Mouse (Mus musculus) CH12.LX (cell line): ENCODE results near the gene Ccdc167. TPM values are rescaled to one million over a fixed set of nuclear protein-coding genes. Genes with fewer than 3 reads are reported as not detected.

Source experiments
- DNase-seq: peaks from one replicate; pipeline ENCODE4 v3.0.0-alpha.2; 2013; ENCODE audit errors: extremely low read depth
- H3K27ac ChIP-seq: 2 replicates; pipeline ENCODE4 v1.5.1; 2012; ENCODE audit warnings: low read depth, mild to moderate bottlenecking, control low read depth, moderate library complexity; ENCODE audit not compliant: insufficient read depth
- H3K27me3 ChIP-seq: replicated peaks from 2 replicates; pipeline ENCODE3; 2012; ENCODE audit warnings: inconsistent platforms
- H3K36me3 ChIP-seq, 2 experiments: replicated peaks in 1 of 2; 2 replicates each; pipeline versions ENCODE3 to v1.6.1; 2012; ENCODE audit warnings: inconsistent platforms in 1 of 2, low read length in 1 of 2, mild to moderate bottlenecking in 1 of 2, mixed read lengths in 1 of 2, moderate library complexity in 1 of 2; ENCODE audit not compliant: control insufficient read depth in 1 of 2, insufficient read depth in 1 of 2
- H3K4me1 ChIP-seq, 2 experiments: 2 replicates each; pipeline ENCODE4 v1.6.1; 2012; ENCODE audit warnings: inconsistent platforms in 1 of 2, moderate library complexity in 1 of 2; ENCODE audit not compliant: insufficient read depth in 2 of 2, control insufficient read depth in 1 of 2
- H3K4me2 ChIP-seq: 2 replicates; pipeline ENCODE4 v1.6.1; 2012; ENCODE audit warnings: low read depth, mild to moderate bottlenecking, control low read depth; ENCODE audit not compliant: poor library complexity, insufficient read depth, severe bottlenecking
- H3K4me3 ChIP-seq, 3 experiments: fragments of 150-350 bp in 1 of 3; sonication (generic) in 1 of 3; replicated peaks in 1 of 3; 2 replicates each; pipeline versions ENCODE3 to v1.5.1; 2011 to 2012; ENCODE audit warnings: low read depth in 2 of 3, low read length in 2 of 3, mild to moderate bottlenecking in 2 of 3, moderate library complexity in 2 of 3, control low read depth in 1 of 3, improper control_type of control experiment in 1 of 3, inconsistent platforms in 1 of 3, mixed read lengths in 1 of 3; ENCODE audit not compliant: poor library complexity in 1 of 3
- H3K79me2 ChIP-seq: replicated peaks from 2 replicates; pipeline ENCODE4 v1.6.1; 2012; ENCODE audit warnings: mild to moderate bottlenecking, moderate library complexity; ENCODE audit not compliant: control insufficient read depth, poor library complexity, insufficient read depth, severe bottlenecking; ENCODE audit errors: extremely low read depth
- H3K9ac ChIP-seq: 2 replicates; pipeline ENCODE4 v1.6.1; 2012; ENCODE audit warnings: low read depth, mild to moderate bottlenecking, control low read depth, moderate library complexity; ENCODE audit not compliant: insufficient read depth
- H3K9me3 ChIP-seq: replicated peaks from 2 replicates; pipeline ENCODE3; 2012; ENCODE audit warnings: low read length, inconsistent platforms, mixed read lengths
- CTCF ChIP-seq, 2 experiments: IDR thresholded peaks in 1 of 2; conservative IDR thresholded peaks in 1 of 2; 2 replicates each; pipeline ENCODE4 v1.5.1; 2011 to 2012; ENCODE audit warnings: low read depth in 2 of 2, low read length in 2 of 2, improper control_type of control experiment in 1 of 2, inconsistent platforms in 1 of 2, mild to moderate bottlenecking in 1 of 2, moderate library complexity in 1 of 2
- EP300 ChIP-seq: IDR thresholded peaks from 2 replicates; pipeline ENCODE4 v1.6.1; 2011; ENCODE audit warnings: low read length, improper control_type of control experiment
- JUND ChIP-seq: conservative IDR thresholded peaks from 2 replicates; pipeline ENCODE4 v1.6.1; 2011; ENCODE audit warnings: low read depth, low read length, improper control_type of control experiment
- KAT2A ChIP-seq: IDR thresholded peaks from 2 replicates; pipeline ENCODE4 v1.6.1; 2012; ENCODE audit warnings: low read length, improper control_type of control experiment, inconsistent platforms; ENCODE audit not compliant: insufficient replicate concordance
- MAFK ChIP-seq: IDR thresholded peaks from 2 replicates; pipeline ENCODE4 v1.6.1; 2011; ENCODE audit warnings: low read length, improper control_type of control experiment; ENCODE audit not compliant: insufficient replicate concordance
- MAX ChIP-seq: IDR thresholded peaks from 2 replicates; pipeline ENCODE4 v1.6.1; 2011; ENCODE audit warnings: low read length, improper control_type of control experiment
- MXI1 ChIP-seq: IDR thresholded peaks from 2 replicates; pipeline ENCODE4 v1.6.1; 2011; ENCODE audit warnings: mild to moderate bottlenecking, low read depth, low read length, improper control_type of control experiment
- NELFE ChIP-seq: IDR thresholded peaks from 2 replicates; pipeline ENCODE4 v1.6.1; 2011; ENCODE audit warnings: low read depth, low read length, improper control_type of control experiment
- NRF1 ChIP-seq: IDR thresholded peaks from 2 replicates; pipeline ENCODE4 v1.6.1; 2014; ENCODE audit warnings: low read depth, mild to moderate bottlenecking, inconsistent platforms, low read length, improper control_type of control experiment, moderate library complexity
- POLR2AphosphoS2 ChIP-seq: IDR thresholded peaks from 2 replicates; pipeline ENCODE4 v1.6.1; 2011; ENCODE audit warnings: low read depth, low read length, improper control_type of control experiment
- RCOR1 ChIP-seq: conservative IDR thresholded peaks from 2 replicates; pipeline ENCODE4 v1.6.1; 2012; ENCODE audit warnings: low read depth, mild to moderate bottlenecking, inconsistent platforms, low read length, improper control_type of control experiment
- SIN3A ChIP-seq: IDR thresholded peaks from 2 replicates; pipeline ENCODE4 v1.6.1; 2012; ENCODE audit warnings: low read length, improper control_type of control experiment, inconsistent platforms
- TBP ChIP-seq: conservative IDR thresholded peaks from 2 replicates; pipeline ENCODE4 v1.6.1; 2011; ENCODE audit warnings: low read depth, low read length, improper control_type of control experiment
- UBTF ChIP-seq: IDR thresholded peaks from 2 replicates; pipeline ENCODE4 v1.6.1; 2012; ENCODE audit warnings: low read depth, mild to moderate bottlenecking, inconsistent platforms, low read length, improper control_type of control experiment, moderate library complexity
- USF1 ChIP-seq: IDR thresholded peaks from 2 replicates; pipeline ENCODE4 v1.6.1; 2014; ENCODE audit warnings: low read depth, mild to moderate bottlenecking, inconsistent platforms, low read length, improper control_type of control experiment
- USF2 ChIP-seq: conservative IDR thresholded peaks from 2 replicates; pipeline ENCODE4 v1.6.1; 2011; ENCODE audit warnings: low read depth, low read length, improper control_type of control experiment
- ZC3H11A ChIP-seq: IDR thresholded peaks from 2 replicates; pipeline ENCODE4 v1.6.1; 2012; ENCODE audit warnings: low read depth, mild to moderate bottlenecking, inconsistent platforms, low read length, improper control_type of control experiment
- ZKSCAN1 ChIP-seq: IDR thresholded peaks from 2 replicates; pipeline ENCODE4 v1.6.1; 2012; ENCODE audit warnings: low read depth, inconsistent platforms, low read length, improper control_type of control experiment, borderline replicate concordance
- dilution Hi-C: fragments of 300-500 bp; cut with MboI; formaldehyde crosslinking; loops from 2 replicates; pipeline ENCODE4 v1.14.3; 2020; ENCODE audit warnings: low sequenced_read_pairs; ENCODE audit not compliant: extremely low pct_unique_long_range_greater_than_20kb, extremely low pct_ligation_motif_present
- in situ Hi-C: fragments of 300-500 bp; cut with MboI; formaldehyde crosslinking; loops from 3 replicates; pipeline ENCODE4 v1.14.3; 2019; ENCODE audit warnings: low sequenced_read_pairs, low pct_ligation_motif_present, low pct_unique_long_range_greater_than_20kb, mixed read lengths
- polyA plus RNA-seq: library from polyadenylated mRNA; unstranded; fragments of >175 nt; gene quantifications from 2 replicates; pipeline ENCODE4 v1.2.1, GENCODE M21; 2012; ENCODE audit warnings: low read depth; ENCODE audit not compliant: insufficient read length
- total RNA-seq, 2 experiments: library from RNA; depleted of rRNA; stranded (reverse); fragments of 300-350 nt in 1 of 2; fragments of >200 nt in 1 of 2; gene quantifications; 2 replicates each; pipeline ENCODE4 v1.2.3; 2012 to 2014

Gene Ccdc167
- total and polyA plus RNA-seq, 3 experiments, result 8.8 to 18.7 (median 12.0) TPM

DNA sequence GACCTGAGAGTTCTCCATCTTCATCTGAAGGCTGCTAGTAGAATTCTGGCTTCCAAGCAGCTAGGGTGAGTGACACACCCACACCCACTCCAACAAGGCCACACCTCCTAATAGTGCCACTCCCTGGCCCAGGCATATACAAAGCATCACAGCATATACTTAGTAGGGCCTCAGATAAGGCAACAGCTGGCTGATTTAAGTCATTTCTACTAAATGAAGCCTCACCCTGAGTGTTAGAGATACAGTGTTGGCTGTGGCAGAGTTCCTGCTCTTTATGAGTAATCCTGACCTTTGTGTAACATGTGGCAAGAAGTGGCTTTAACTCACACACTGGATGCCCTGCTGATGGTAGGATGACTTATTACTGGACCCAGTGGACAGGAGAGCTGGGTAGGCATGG is 46.9 kb downstream of the Ccdc167 start:
- no peak for TF ChIP-seq NRF1
- no peak for TF ChIP-seq USF2
- no peak for TF ChIP-seq ZKSCAN1
- no peak for TF ChIP-seq MAX
- no peak for TF ChIP-seq MAFK
- TF ChIP-seq NELFE, result no peak
- no peak for TF ChIP-seq EP300
- TF ChIP-seq CTCF (conservative IDR thresholded peaks at IDR 0.05 in 1 of 2, IDR thresholded peaks at IDR 0.05 in 1 of 2; ENCODE audit: low read depth in 2 of 2, low read length in 2 of 2), result no peak
- TF ChIP-seq MXI1, result no peak
- TF ChIP-seq JUND, result no peak
- TF ChIP-seq ZC3H11A, result no peak
- no peak for TF ChIP-seq UBTF
- peaks cover 35% of the 10 kb centered on the region for H3K79me2 ChIP-seq
- no peak for DNase-seq
- no peak overlapping the region for H3K27ac ChIP-seq
- H3K27me3 ChIP-seq, result no peaks in the 10 kb centered on the region
- no peaks in the 10 kb centered on the region for H3K9me3 ChIP-seq
- dilution Hi-C loops, result no loop called here
- H3K4me3 ChIP-seq, result no peak overlapping the region
- no peak overlapping the region for H3K9ac ChIP-seq
- H3K4me2 ChIP-seq, result no peak overlapping the region
- in situ Hi-C loops, result no loop called here
- H3K36me3 ChIP-seq, result peaks cover 51 to 88% of the 10 kb centered on the region in 2 experiments
- peaks cover 2 to 42% of the 10 kb centered on the region in 2 experiments for H3K4me1 ChIP-seq

DNA sequence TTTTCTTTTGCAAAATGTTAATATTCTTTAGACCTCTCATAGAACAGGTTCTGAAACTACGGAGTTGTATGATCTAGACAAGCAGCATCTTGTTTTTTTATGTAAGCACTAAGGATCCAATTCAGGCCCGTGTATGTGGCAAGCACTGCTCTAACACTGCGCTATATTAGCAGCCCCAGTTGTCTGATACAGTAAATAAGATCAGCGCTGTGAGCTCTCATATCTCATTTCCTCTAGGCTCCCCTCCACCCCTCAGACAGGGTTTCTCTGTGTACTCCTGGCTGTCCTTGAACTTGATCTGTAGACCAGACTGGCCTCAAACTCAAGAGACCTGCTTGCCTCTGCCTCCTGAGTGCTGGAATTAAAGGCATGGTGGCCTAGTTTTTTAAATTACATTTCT is 47.8 kb downstream of the Ccdc167 start:
- in situ Hi-C loops, result no loop called here
- Histone ChIP-seq H3K36me3 (peaks cover 53 to 90% of the 10 kb centered on the region in 2 experiments), H3K27ac (no peak overlapping the region), H3K4me3 (no peak overlapping the region), H3K4me2 (no peak overlapping the region)
- TF ChIP-seq NRF1 (no peak), SIN3A (no peak), USF1 (no peak), RCOR1 (no peak), TBP (no peak), USF2 (no peak), KAT2A (no peak), MAX (no peak), ZKSCAN1 (no peak), POLR2AphosphoS2 (no peak), UBTF (no peak)
- TF ChIP-seq, all 38 proteins: peak for 0
- dilution Hi-C loops, result no loop called here
- no peak overlapping the region for H3K9ac ChIP-seq
- peaks cover 2 to 49% of the 10 kb centered on the region in 2 experiments for H3K4me1 ChIP-seq
- no peaks in the 10 kb centered on the region for H3K27me3 ChIP-seq
- H3K79me2 ChIP-seq, result peaks cover 37% of the 10 kb centered on the region
- H3K9me3 ChIP-seq, result no peaks in the 10 kb centered on the region
- no peak for DNase-seq
